Mouse (Mus musculus): ENCODE measurements around the gene Slc25a39. TPM values are rescaled to one million over a fixed set of nuclear protein-coding genes. Genes with fewer than 3 reads are reported as not detected.
A peak's percentile ranks its signal among the peaks of the same experiment; 100 is the strongest.

Slc25a39 gene
- total and polyA plus RNA-seq, 2 experiments from 2014 or later, result 176 to 194 TPM

GRCm38 (mm10) chr11:102437120-102438061, 29.6 kb upstream of the Slc25a39 start:
- Histone ChIP-seq H3K4me1 (ENCODE audit: insufficient read depth, low read length) (0 out of 2 replicates have a peak, but pooled peaks cover 15% of the 10 kb centered on the region), H3K4me3 (ENCODE audit: low read length) (peak overlapping the region; percentile 32), H3K27me3 (ENCODE audit: insufficient read depth, low read length) (no peaks in the 10 kb centered on the region), H3K9me3 (ENCODE audit: low read length) (no peaks in the 10 kb centered on the region), H3K36me3 (ENCODE audit: insufficient read depth, low read length) (peaks cover 49% of the 10 kb centered on the region), H3K4me2 (ENCODE audit: low read depth, low read length) (peak overlapping the region; percentile 69), H3K9ac (replicated peaks; ENCODE audit: low read length) (peak overlapping the region; percentile 55), H3K27ac (peak overlapping the region; percentile 65; the same call in 1 of the 2 replicates)
- peak; percentile 36 for ATAC-seq
- 9% methylated on average over 87 of the region's 87 CpGs for WGBS
- DNase-seq (ENCODE audit: low spot score), result peak; percentile 81
- peak; percentile 51 for TF ChIP-seq CTCF (IDR thresholded peaks at IDR 0.05; ENCODE audit: low read depth)

GRCm38 (mm10) chr11:102436471-102436790, 28.7 kb upstream of the Slc25a39 start:
- Histone ChIP-seq H3K27ac (no peak overlapping the region), H3K36me3 (ENCODE audit: insufficient read depth, low read length) (peaks cover 44% of the 10 kb centered on the region), H3K9me3 (ENCODE audit: low read length) (no peaks in the 10 kb centered on the region), H3K4me2 (ENCODE audit: low read depth, low read length) (no peak overlapping the region), H3K27me3 (ENCODE audit: insufficient read depth, low read length) (no peaks in the 10 kb centered on the region), H3K9ac (replicated peaks; ENCODE audit: low read length) (no peak overlapping the region), H3K4me3 (ENCODE audit: low read length) (no peak overlapping the region), H3K4me1 (ENCODE audit: insufficient read depth, low read length) (0 out of 2 replicates have a peak, but pooled peaks cover 15% of the 10 kb centered on the region)
- WGBS, result 80% methylated on average over 10 of the region's 10 CpGs
- ATAC-seq (no peak), DNase-seq (ENCODE audit: low spot score) (no peak)
- no peak for TF ChIP-seq CTCF (IDR thresholded peaks at IDR 0.05; ENCODE audit: low read depth)

DNA sequence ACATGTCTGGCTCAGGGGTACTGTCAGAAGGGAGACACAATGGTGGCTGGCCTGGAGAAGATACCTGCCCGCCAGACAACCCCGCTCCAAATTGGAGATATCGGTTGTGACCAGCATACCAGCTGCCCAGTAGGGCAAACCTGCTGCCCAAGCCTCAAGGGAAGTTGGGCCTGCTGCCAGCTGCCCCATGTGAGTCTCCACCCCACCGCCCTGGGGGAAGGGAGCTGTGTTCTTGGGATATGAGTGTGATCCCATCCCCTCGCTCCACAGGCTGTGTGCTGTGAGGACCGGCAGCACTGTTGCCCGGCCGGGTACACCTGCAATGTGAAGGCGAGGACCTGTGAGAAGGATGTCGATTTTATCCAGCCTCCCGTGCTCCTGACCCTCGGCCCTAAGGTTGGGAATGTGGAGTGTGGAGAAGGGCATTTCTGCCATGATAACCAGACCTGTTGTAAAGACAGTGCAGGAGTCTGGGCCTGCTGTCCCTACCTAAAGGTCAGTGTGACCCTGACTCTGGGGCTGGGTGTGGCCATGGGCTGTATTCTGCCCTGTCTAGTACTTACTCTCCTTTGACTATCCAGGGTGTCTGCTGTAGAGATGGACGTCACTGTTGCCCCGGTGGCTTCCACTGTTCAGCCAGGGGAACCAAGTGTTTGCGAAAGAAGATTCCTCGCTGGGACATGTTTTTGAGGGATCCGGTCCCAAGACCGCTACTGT, 28.2 kb upstream of the Slc25a39 start:
- Histone ChIP-seq H3K4me3 (ENCODE audit: low read length) (no peak overlapping the region), H3K36me3 (ENCODE audit: insufficient read depth, low read length) (peaks cover 40% of the 10 kb centered on the region), H3K4me2 (ENCODE audit: low read depth, low read length) (no peak overlapping the region), H3K9ac (replicated peaks; ENCODE audit: low read length) (no peak overlapping the region), H3K27ac (no peak overlapping the region), H3K9me3 (ENCODE audit: low read length) (no peaks in the 10 kb centered on the region), H3K27me3 (ENCODE audit: insufficient read depth, low read length) (no peaks in the 10 kb centered on the region), H3K4me1 (ENCODE audit: insufficient read depth, low read length) (0 out of 2 replicates have a peak, but pooled peaks cover 15% of the 10 kb centered on the region)
- WGBS, result 83% methylated on average over 18 of the region's 18 CpGs
- TF ChIP-seq CTCF (IDR thresholded peaks at IDR 0.05; ENCODE audit: low read depth), result no peak
- ATAC-seq (no peak), DNase-seq (ENCODE audit: low spot score) (no peak)

DNA sequence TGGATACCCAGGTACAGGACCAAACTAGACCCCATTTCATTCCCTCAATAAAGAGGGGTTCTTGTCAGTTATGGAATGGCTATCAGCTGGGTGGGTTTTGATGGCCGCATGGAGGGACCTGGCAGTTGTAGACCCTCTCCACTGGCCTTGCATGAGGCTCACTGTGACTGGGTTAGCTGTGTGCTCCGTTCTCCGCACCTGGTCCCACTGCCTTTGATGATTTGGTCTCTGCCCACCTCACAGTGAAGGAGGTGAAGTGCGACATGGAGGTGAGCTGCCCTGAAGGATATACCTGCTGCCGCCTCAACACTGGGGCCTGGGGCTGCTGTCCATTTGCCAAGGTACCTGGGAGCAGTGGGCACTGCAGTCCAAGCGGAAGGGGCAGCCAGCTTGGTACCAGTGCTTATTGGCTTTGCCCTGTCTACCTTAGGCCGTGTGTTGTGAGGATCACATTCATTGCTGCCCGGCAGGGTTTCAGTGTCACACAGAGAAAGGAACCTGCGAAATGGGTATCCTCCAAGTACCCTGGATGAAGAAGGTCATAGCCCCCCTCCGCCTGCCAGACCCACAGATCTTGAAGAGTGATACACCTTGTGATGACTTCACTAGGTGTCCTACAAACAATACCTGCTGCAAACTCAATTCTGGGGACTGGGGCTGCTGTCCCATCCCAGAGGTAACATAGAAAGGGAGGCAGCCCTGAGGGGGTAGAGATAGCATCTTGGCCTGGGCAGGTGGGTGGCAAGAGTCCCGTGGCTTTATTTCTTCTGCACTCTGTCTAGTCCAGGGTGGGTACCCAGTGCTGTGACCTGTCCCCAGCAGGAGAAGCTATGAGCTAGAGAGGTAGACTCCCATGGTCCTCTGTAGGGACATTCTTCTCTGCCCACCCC, 27.3 kb upstream of the Slc25a39 start:
- H3K9me3 ChIP-seq (ENCODE audit: low read length), result no peaks in the 10 kb centered on the region
- H3K9ac ChIP-seq (replicated peaks; ENCODE audit: low read length), result no peak overlapping the region
- no peak overlapping the region for H3K4me3 ChIP-seq (ENCODE audit: low read length)
- no peak for TF ChIP-seq CTCF (IDR thresholded peaks at IDR 0.05; ENCODE audit: low read depth)
- ATAC-seq (no peak), DNase-seq (ENCODE audit: low spot score) (no peak)
- H3K36me3 ChIP-seq (ENCODE audit: insufficient read depth, low read length), result peaks cover 35% of the 10 kb centered on the region
- H3K4me2 ChIP-seq (ENCODE audit: low read depth, low read length), result no peak overlapping the region
- no peak overlapping the region for H3K27ac ChIP-seq
- WGBS, result 91% methylated on average over 11 of the region's 11 CpGs
- H3K4me1 ChIP-seq (ENCODE audit: insufficient read depth, low read length), result 0 out of 2 replicates have a peak, but pooled peaks cover 15% of the 10 kb centered on the region
- H3K27me3 ChIP-seq (ENCODE audit: insufficient read depth, low read length), result no peaks in the 10 kb centered on the region

DNA sequence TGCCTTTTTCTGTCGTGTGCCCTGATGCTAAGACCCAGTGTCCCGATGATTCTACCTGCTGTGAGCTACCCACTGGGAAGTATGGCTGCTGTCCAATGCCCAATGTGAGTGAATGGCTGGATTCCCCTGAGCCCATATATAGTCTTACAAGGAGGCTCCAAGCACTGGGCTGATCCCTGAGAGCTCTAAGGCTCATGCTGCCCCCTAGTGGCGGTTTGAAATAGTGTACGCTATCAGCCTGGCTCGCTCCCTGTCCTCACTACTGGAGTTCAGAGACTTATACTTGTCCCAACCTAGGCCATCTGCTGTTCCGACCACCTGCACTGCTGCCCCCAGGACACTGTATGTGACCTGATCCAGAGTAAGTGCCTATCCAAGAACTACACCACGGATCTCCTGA, 26.7 kb upstream of the Slc25a39 start:
- no peaks in the 10 kb centered on the region for H3K9me3 ChIP-seq (ENCODE audit: low read length)
- peak; percentile 94 for DNase-seq (ENCODE audit: low spot score)
- peak; percentile 97 for TF ChIP-seq CTCF (IDR thresholded peaks at IDR 0.05; ENCODE audit: low read depth)
- H3K27ac ChIP-seq, result no peak overlapping the region
- no peak overlapping the region for H3K9ac ChIP-seq (replicated peaks; ENCODE audit: low read length)
- WGBS, result 6% methylated on average over 7 of the region's 7 CpGs
- H3K4me1 ChIP-seq (ENCODE audit: insufficient read depth, low read length), result peaks cover 21% of the 10 kb centered on the region
- peaks cover 28% of the 10 kb centered on the region for H3K36me3 ChIP-seq (ENCODE audit: insufficient read depth, low read length)
- H3K27me3 ChIP-seq (ENCODE audit: insufficient read depth, low read length), result no peaks in the 10 kb centered on the region
- peak; percentile 44 for ATAC-seq
- H3K4me3 ChIP-seq (ENCODE audit: low read length), result no peak overlapping the region
- H3K4me2 ChIP-seq (ENCODE audit: low read depth, low read length), result no peak overlapping the region

DNA sequence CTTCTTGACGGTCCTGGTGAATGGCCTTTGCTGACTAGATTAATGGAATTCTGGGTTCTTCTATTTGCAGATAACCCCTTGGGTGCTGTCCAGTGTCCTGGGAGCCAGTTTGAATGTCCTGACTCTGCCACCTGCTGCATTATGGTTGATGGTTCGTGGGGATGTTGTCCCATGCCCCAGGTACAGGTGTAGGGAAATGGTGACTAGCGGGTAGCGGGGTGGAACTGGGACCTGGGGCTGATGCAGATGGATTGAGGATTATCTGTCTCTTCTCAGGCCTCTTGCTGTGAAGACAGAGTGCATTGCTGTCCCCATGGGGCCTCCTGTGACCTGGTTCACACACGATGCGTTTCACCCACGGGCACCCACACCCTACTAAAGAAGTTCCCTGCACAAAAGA, 26.1 kb upstream of the Slc25a39 start:
- no peak overlapping the region for H3K27ac ChIP-seq
- H3K4me1 ChIP-seq (ENCODE audit: insufficient read depth, low read length), result peaks cover 23% of the 10 kb centered on the region

More for the DNA sequence above, 26.1 kb upstream of the Slc25a39 start:
- 91% methylated on average over 7 of the region's 7 CpGs for whole genome bisulfite sequencing
- Histone ChIP-seq H3K4me2 (ENCODE audit: low read depth, low read length) (no peak overlapping the region), H3K9ac (replicated peaks; ENCODE audit: low read length) (no peak overlapping the region), H3K36me3 (ENCODE audit: insufficient read depth, low read length) (peaks cover 24% of the 10 kb centered on the region), H3K27me3 (ENCODE audit: insufficient read depth, low read length) (no peaks in the 10 kb centered on the region), H3K4me3 (ENCODE audit: low read length) (no peak overlapping the region), H3K9me3 (ENCODE audit: low read length) (no peaks in the 10 kb centered on the region)
- DNase-seq (ENCODE audit: low spot score) (no peak), ATAC-seq (no peak)
- no peak for TF ChIP-seq CTCF (IDR thresholded peaks at IDR 0.05; ENCODE audit: low read depth)

Measured in hindbrain, postnatal 0 days (tissue).